Mouse (Mus musculus): Measurements from ENCODE around the gene Traf4. TPM values are rescaled to one million over a fixed set of nuclear protein-coding genes. Genes with fewer than 3 reads are reported as not detected.

The Traf4 gene
- polyA plus RNA-seq, 1 experiment from 2014 or later, result 68.4 TPM

- H3K27me3 ChIP-seq (ENCODE audit: control insufficient read depth, insufficient read depth, low read length), result no peaks in the 10 kb centered on the region
- H3K27ac ChIP-seq (replicated peaks; ENCODE audit: low read depth, low read length), result peak overlapping the region; percentile 78
- peaks cover 36% of the 10 kb centered on the region for H3K36me3 ChIP-seq (ENCODE audit: control insufficient read depth, insufficient read depth, low read length)
- H3K4me2 ChIP-seq (ENCODE audit: low read length), result peak overlapping the region; percentile 70
- no peaks in the 10 kb centered on the region for H3K9me3 ChIP-seq (ENCODE audit: control insufficient read depth, low read length)
- peak overlapping the region; percentile 51 for H3K9ac ChIP-seq (replicated peaks; ENCODE audit: low read length)
- DNase-seq, result peak; percentile 68
- peaks cover 31% of the 10 kb centered on the region for H3K4me1 ChIP-seq (ENCODE audit: control insufficient read depth, insufficient read depth, low read length)
- ATAC-seq (ENCODE audit: low FRiP score, low TSS enrichment), result peak; percentile 3
- peak overlapping the region; percentile 37 for H3K4me3 ChIP-seq (replicated peaks; ENCODE audit: low read depth, low read length)
- 3% methylated on average over 29 of the region's 29 CpGs for WGBS
Measured at GRCm38 (mm10) chr11:78178859-78179437, 13.6 kb upstream of the Traf4 start.

GRCm38 (mm10) chr11:78177903-78178858, 12.8 kb upstream of the Traf4 start:
- Histone ChIP-seq H3K27ac (replicated peaks; ENCODE audit: low read depth, low read length) (peak overlapping the region; percentile 78), H3K27me3 (ENCODE audit: control insufficient read depth, insufficient read depth, low read length) (no peaks in the 10 kb centered on the region), H3K4me3 (replicated peaks; ENCODE audit: low read depth, low read length) (peak overlapping the region; percentile 37), H3K36me3 (ENCODE audit: control insufficient read depth, insufficient read depth, low read length) (peaks cover 36% of the 10 kb centered on the region), H3K9me3 (ENCODE audit: control insufficient read depth, low read length) (no peaks in the 10 kb centered on the region), H3K4me2 (ENCODE audit: low read length) (peak overlapping the region; percentile 70), H3K4me1 (ENCODE audit: control insufficient read depth, insufficient read depth, low read length) (peaks cover 28% of the 10 kb centered on the region), H3K9ac (replicated peaks; ENCODE audit: low read length) (peak overlapping the region; percentile 51)
- WGBS, result under 1% methylated on average over 70 of the region's 84 CpGs
- ATAC-seq (ENCODE audit: low FRiP score, low TSS enrichment), result peak; percentile 85
- DNase-seq, result peak; percentile 97

- Histone ChIP-seq H3K9me3 (ENCODE audit: control insufficient read depth, low read length) (no peaks in the 10 kb centered on the region), H3K4me1 (ENCODE audit: control insufficient read depth, insufficient read depth, low read length) (peaks cover 28% of the 10 kb centered on the region), H3K27ac (replicated peaks; ENCODE audit: low read depth, low read length) (no peak overlapping the region), H3K27me3 (ENCODE audit: control insufficient read depth, insufficient read depth, low read length) (no peaks in the 10 kb centered on the region), H3K4me3 (replicated peaks; ENCODE audit: low read depth, low read length) (peak overlapping the region; percentile 37; the same call in 1 of the 2 replicates), H3K4me2 (ENCODE audit: low read length) (peak overlapping the region; percentile 70), H3K9ac (replicated peaks; ENCODE audit: low read length) (no peak overlapping the region), H3K36me3 (ENCODE audit: control insufficient read depth, insufficient read depth, low read length) (peaks cover 36% of the 10 kb centered on the region)
- WGBS, result 4% methylated on average over 10 of the region's 10 CpGs
- DNase-seq, result no peak
- ATAC-seq (ENCODE audit: low FRiP score, low TSS enrichment), result no peak
Measured at GRCm38 (mm10) chr11:78177437-78177836, 12.0 kb upstream of the Traf4 start.

- Histone ChIP-seq H3K27ac (replicated peaks; ENCODE audit: low read depth, low read length) (no peak overlapping the region), H3K9ac (replicated peaks; ENCODE audit: low read length) (no peak overlapping the region; the same call in 1 of the 2 replicates), H3K9me3 (ENCODE audit: control insufficient read depth, low read length) (no peaks in the 10 kb centered on the region), H3K27me3 (ENCODE audit: control insufficient read depth, insufficient read depth, low read length) (no peaks in the 10 kb centered on the region), H3K4me1 (ENCODE audit: control insufficient read depth, insufficient read depth, low read length) (peaks cover 23% of the 10 kb centered on the region), H3K4me3 (replicated peaks; ENCODE audit: low read depth, low read length) (peak overlapping the region; percentile 54), H3K4me2 (ENCODE audit: low read length) (peak overlapping the region; percentile 70), H3K36me3 (ENCODE audit: control insufficient read depth, insufficient read depth, low read length) (peaks cover 32% of the 10 kb centered on the region)
- ATAC-seq (ENCODE audit: low FRiP score, low TSS enrichment) (no peak), DNase-seq (no peak)
- 1% methylated on average over 23 of the region's 23 CpGs for WGBS
Measured at GRCm38 (mm10) chr11:78176905-78177331, 11.5 kb upstream of the Traf4 start.

- under 1% methylated on average over 32 of the region's 32 CpGs for WGBS
- Histone ChIP-seq H3K27ac (replicated peaks; ENCODE audit: low read depth, low read length) (peak within 1 kb of the TSS; percentile 50; the same call in 1 of the 2 replicates), H3K9ac (replicated peaks; ENCODE audit: low read length) (peak within 1 kb of the TSS; percentile 38; the same call in 1 of the 2 replicates), H3K4me3 (replicated peaks; ENCODE audit: low read depth, low read length) (peak within 1 kb of the TSS; percentile 54), H3K36me3 (ENCODE audit: control insufficient read depth, insufficient read depth, low read length) (peaks cover 27% of the 10 kb centered on the region), H3K9me3 (ENCODE audit: control insufficient read depth, low read length) (no peaks in the 10 kb centered on the region), H3K4me1 (ENCODE audit: control insufficient read depth, insufficient read depth, low read length) (peaks cover 20% of the 10 kb centered on the region), H3K27me3 (ENCODE audit: control insufficient read depth, insufficient read depth, low read length) (no peaks in the 10 kb centered on the region), H3K4me2 (ENCODE audit: low read length) (peak within 1 kb of the TSS; percentile 70)
- DNase-seq (peak; percentile 88), ATAC-seq (ENCODE audit: low FRiP score, low TSS enrichment) (peak; percentile 57)
Measured at GRCm38 (mm10) chr11:78176402-78176862, 11.0 kb upstream of the Traf4 start, which contains the start of the genes Nek8 and Tlcd1. TSS of gene Nek8 (minus strand) at chr11:78176675. TSS of gene Tlcd1 (plus strand) at chr11:78176711.

GRCm38 (mm10) chr11:78175771-78176401, 10.5 kb upstream of the Traf4 start:
- Histone ChIP-seq H3K27ac (replicated peaks; ENCODE audit: low read depth, low read length) (0 out of 2 replicates have a peak overlapping the region, but pooled peaks have one; percentile 50), H3K4me1 (ENCODE audit: control insufficient read depth, insufficient read depth, low read length) (peaks cover 20% of the 10 kb centered on the region), H3K9ac (replicated peaks; ENCODE audit: low read length) (peak overlapping the region; percentile 38; the same call in 1 of the 2 replicates), H3K27me3 (ENCODE audit: control insufficient read depth, insufficient read depth, low read length) (no peaks in the 10 kb centered on the region), H3K4me2 (ENCODE audit: low read length) (peak overlapping the region; percentile 70), H3K4me3 (replicated peaks; ENCODE audit: low read depth, low read length) (peak overlapping the region; percentile 54), H3K36me3 (ENCODE audit: control insufficient read depth, insufficient read depth, low read length) (peaks cover 21% of the 10 kb centered on the region), H3K9me3 (ENCODE audit: control insufficient read depth, low read length) (no peaks in the 10 kb centered on the region)
- 8% methylated on average over 9 of the region's 10 CpGs for WGBS
- no peak for DNase-seq
- ATAC-seq (ENCODE audit: low FRiP score, low TSS enrichment), result no peak

- Histone ChIP-seq H3K4me2 (ENCODE audit: low read length) (no peak overlapping the region), H3K4me3 (replicated peaks; ENCODE audit: low read depth, low read length) (no peak overlapping the region), H3K9me3 (ENCODE audit: control insufficient read depth, low read length) (no peaks in the 10 kb centered on the region), H3K36me3 (ENCODE audit: control insufficient read depth, insufficient read depth, low read length) (peaks cover 8% of the 10 kb centered on the region), H3K9ac (replicated peaks; ENCODE audit: low read length) (no peak overlapping the region), H3K27ac (replicated peaks; ENCODE audit: low read depth, low read length) (no peak overlapping the region), H3K4me1 (ENCODE audit: control insufficient read depth, insufficient read depth, low read length) (peaks cover 20% of the 10 kb centered on the region), H3K27me3 (ENCODE audit: control insufficient read depth, insufficient read depth, low read length) (no peaks in the 10 kb centered on the region)
- 91% methylated on average over 3 of the region's 3 CpGs for WGBS
- DNase-seq (no peak), ATAC-seq (ENCODE audit: low FRiP score, low TSS enrichment) (no peak)
Measured at GRCm38 (mm10) chr11:78174506-78174905, 9.1 kb upstream of the Traf4 start.

- no peaks in the 10 kb centered on the region for H3K36me3 ChIP-seq (ENCODE audit: control insufficient read depth, insufficient read depth, low read length)
- 91% methylated on average over 19 of the region's 19 CpGs for whole genome bisulfite sequencing
- H3K4me1 ChIP-seq (ENCODE audit: control insufficient read depth, insufficient read depth, low read length), result peaks cover 11% of the 10 kb centered on the region
- H3K27me3 ChIP-seq (ENCODE audit: control insufficient read depth, insufficient read depth, low read length), result no peaks in the 10 kb centered on the region
- no peak for DNase-seq
- no peak overlapping the region for H3K27ac ChIP-seq (replicated peaks; ENCODE audit: low read depth, low read length)
- H3K4me3 ChIP-seq (replicated peaks; ENCODE audit: low read depth, low read length), result no peak overlapping the region
- no peak for ATAC-seq (ENCODE audit: low FRiP score, low TSS enrichment)
- no peak overlapping the region for H3K9ac ChIP-seq (replicated peaks; ENCODE audit: low read length)
- H3K4me2 ChIP-seq (ENCODE audit: low read length), result no peak overlapping the region
- no peaks in the 10 kb centered on the region for H3K9me3 ChIP-seq (ENCODE audit: control insufficient read depth, low read length)
Measured at GRCm38 (mm10) chr11:78172748-78173383, 7.5 kb upstream of the Traf4 start.
